Mouse (Mus musculus) CD4-positive, CD25-positive, alpha-beta regulatory T cell, adult 4 months (primary cell): ENCODE measurements around the gene 6030445D17Rik. TPM values are rescaled to one million over a fixed set of nuclear protein-coding genes. Genes with fewer than 3 reads are reported as not detected.

Experiments
- ATAC-seq: one replicate; pipeline ENCODE4 v1.8.0; 2017
- polyA plus RNA-seq, 2 experiments: library from polyadenylated mRNA; unstranded; fragments of 100-300 nt; shearing (Covaris generic); gene quantifications; one replicate each; pipeline ENCODE4 v1.2.1; 2017

The 6030445D17Rik gene
- polyA plus RNA-seq, 2 experiments from 2014 or later, result not detected

DNA sequence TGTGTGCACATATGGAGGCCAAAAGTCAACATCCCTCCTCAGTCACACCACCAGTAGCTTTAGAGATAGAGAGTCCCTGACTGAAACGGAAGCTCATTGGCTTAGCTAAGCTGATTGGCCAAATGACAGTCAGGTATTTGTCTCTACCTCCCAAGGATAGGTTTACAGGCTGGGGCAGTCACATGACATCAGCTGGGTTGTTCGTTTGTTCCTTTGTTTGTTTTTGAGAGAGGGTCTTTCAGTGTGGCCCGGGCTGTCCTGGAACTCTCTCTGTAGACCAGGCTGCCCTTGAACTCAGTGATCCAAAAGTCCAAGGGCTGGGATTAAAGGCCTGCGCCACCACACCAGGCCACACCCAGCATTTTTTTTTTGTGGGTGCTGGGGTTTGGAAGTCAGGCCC is 844 bp upstream of the 6030445D17Rik start:
- no peak for ATAC-seq

DNA sequence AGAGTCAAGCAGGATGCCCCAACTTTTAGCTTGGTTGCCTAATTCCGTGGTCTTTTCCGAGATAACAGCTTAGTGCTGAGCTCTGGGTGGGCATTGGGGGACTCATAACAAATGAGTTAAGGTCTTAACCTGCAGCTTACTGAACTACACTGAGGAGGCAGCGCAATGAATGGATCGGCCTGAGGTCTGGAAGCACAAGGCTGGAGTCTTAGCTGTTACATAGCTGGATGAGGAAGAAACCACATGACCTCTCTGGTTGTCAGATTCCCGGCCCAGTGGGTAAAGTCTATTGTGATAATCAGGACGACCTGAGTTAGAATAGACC is 327 bp upstream of the 6030445D17Rik start:
- no peak for ATAC-seq

DNA sequence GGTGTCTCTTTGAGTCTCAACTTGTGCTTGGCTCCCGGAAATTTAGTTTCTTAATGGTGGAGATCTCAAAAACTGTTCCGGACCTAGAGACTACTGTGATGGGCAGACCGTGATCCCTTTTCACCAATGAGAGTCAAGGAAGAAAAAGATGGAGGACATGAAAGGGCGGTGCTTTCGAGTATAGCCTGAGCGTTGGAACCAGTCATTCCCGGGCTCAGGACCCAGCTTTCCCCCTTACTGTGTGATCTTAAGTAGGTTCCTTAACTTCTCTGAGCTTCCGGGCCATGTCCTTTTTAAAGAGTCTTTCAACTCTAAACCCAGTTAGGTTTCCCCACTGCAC is 759 bp downstream of the 6030445D17Rik start:
- ATAC-seq, result peak; percentile 79

DNA sequence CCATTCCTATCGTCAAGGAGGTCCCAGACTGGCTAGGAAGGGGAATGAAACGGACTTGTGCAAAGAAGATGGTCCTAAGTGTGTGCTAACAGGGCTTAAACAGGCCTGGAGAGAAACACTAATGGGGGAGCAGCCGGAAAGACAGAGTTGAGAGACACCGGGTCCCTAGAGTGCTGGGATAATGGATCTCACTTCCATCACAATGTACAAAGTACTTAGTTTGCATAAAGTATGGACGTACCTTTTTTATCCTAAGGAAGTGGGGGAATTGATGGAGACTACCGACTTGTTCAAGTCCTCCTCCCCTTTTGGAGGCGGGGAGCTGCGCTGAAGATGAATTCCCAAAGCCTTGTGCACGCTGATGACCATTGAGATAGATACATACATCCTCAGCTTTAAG is 1.4 kb downstream of the 6030445D17Rik start:
- ATAC-seq, result no peak

DNA sequence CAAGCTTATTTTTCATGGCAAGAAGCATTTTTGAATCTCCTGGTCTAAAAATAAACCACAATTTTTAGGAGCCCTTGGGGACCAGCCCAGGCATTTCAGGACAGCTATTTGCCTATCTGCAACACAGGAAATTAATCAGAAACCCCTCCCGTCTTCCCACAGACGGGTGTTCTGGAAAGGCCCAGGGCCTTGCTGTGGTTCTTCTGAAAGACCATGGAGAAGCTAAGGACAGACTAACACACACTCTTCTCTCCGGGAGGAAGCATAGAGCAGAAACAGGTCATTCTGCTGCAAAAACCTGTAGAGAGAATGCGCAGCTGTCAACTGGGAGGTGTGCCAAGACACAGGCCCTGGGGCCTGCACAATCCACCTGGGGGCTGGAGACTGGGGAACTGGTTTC is 4.2 kb downstream of the 6030445D17Rik start:
- ATAC-seq, result no peak

DNA sequence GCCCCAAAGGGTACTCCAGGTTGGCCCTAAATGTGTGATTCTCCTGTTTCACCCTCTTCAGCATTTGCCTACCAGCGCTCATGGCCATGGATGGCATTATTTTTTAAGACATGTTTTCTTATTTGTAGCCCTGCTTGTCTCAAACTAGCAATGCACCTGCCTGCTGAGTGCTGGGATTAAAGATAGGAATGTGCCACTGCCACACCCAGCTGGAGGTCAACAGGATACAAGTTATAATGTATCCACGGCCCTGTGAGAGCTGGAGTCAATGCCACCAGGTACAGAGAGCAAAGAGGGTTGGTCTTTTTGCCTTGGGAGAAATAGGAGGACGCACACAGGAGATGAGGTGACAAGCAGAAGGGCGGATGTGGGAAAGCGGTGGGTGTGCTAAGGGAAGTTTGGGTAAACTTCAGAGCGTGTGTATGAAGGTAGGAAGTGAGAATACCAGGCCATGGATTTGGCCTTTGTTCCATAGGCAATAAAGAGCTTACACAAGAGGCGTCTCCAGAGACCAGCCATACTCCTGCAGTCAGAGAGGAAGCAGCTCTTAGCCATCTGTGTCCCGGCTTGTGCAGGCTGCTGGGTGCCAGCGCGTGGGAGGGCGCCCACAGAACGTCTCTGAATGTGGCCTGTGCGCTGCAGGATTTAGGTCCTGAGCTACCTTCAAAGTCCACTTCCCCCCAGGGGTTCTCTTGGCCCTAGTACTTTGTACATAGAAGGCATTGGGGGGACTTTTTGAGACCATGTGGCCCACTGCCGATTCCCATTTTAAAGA is 6.7 kb downstream of the 6030445D17Rik start:
- ATAC-seq, result no peak

DNA sequence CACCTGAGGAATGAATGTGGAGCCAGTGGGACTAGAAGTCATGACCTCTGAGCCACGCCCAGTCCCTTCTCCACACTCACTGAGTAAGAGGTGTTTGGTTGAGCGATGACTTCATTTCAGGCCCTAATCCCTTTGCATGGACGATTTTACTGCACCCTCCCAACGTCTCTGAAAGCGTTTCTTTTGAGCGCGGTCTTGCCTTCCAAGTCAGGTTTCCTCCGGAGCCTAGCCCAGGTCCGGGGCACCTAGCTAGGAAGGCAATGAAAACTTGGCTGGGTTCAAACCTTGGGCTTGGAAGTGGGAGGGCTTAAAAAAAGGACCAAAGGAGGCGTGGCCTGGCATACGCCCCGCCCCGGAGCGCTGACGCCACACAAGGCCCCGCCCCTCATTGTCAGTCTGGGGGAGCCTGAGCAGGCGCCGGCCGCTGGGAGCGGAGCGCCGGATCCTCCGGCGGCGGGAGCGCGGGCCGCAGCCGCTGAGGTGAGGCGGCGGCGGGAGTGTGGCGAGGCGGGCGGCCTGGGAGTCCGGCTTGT is 7.4 kb downstream of the 6030445D17Rik start, which contains the start of gene Luzp1:
TSS of gene Luzp1 (plus strand) at position 391 of the 533 bp plus-strand sequence.
- ATAC-seq, result peak; percentile 93

DNA sequence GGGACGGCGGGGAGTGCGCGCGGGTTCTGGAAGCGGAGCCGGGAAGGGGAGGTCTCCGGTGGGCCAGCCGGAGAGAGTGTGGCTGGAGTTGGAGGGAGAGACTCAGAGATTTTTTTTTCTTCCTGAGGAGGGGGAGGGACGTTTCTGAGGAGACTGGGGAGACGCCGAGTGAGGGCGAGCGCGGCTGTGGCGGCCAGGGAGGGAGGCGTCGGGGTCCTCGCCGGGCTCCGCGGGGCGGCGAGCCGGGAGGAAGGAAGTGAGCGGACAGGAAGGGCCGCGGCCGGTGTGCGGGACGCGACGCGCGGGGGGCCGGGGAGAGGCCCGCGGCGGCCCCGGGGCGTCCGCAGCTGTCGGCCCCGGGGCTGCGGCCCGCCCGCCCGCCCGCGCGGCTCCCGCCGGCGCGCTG is 7.9 kb downstream of the 6030445D17Rik start:
- ATAC-seq, result peak; percentile 11

DNA sequence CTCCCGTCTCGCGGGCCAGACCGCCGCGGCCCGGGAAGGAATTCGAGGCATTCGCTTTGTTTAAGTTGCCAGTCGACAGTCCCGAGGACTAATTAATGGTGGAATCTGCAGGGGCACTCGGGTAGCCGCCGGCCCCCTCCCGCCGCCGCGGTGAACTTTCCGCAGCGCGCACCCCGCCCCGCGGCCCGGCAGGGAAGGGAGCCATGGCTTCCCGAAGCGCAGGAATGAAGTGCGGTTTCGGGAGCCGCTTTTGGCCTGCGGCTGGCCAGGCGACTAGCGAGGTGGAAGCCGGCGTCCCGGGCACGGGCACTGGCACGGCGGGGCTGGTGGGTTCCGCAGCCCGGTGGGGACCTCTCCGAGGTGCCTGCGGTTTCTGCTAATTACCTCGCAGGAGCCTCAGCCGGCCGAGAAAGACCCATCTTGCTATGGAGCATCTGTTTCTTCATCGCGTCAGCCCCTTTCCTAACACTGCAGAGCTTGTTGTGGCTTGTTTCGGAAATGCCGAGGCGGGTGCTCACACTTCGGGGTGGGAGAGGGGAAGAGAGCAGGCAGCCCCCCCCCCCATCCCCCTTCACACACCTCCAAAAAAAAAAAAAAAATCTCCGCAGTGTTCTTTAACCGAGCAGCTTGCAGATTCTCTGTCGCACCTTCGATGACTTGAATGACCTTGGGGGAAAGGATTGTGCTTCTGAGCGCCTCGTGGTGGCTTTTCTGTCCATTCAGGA is 8.5 kb downstream of the 6030445D17Rik start:
- ATAC-seq, result no peak

DNA sequence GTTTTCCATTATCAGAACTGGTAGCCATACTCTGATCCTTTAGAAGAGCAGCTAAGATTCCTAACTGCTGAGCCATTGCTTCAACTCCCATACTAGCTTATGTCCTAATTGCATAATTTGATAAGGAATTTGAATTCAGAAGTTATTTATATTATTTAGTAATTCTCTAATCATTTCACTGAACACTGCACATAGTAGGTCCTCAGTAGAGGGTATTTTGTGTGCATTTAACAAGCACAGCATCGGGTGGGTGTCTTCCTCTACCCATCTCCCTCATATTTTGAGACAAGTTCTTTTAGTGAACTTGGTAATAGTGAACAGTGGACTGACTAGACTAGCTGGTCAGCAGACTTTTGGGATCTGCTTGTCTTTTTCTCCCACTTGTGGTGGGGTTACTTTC is 14.6 kb downstream of the 6030445D17Rik start:
- no peak for ATAC-seq

DNA sequence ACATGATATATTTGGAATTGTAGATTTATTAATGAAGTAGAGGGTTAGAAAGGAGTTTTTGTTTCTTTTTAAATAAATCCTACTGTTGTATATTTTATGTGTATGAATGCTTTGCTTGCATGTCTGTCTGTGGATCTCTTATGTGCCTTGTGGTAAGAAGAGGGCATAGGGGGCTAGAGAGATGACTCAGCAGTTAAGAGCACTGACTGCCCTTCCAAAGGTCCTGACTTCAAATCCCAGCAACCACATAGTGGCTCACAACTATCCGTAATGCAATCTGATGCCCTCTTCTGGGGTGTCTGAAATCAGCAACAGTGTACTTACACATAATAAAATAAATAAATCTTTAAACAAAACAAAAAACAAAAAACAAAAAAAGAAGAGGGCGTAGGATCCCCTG is 24.5 kb downstream of the 6030445D17Rik start:
- ATAC-seq, result no peak

DNA sequence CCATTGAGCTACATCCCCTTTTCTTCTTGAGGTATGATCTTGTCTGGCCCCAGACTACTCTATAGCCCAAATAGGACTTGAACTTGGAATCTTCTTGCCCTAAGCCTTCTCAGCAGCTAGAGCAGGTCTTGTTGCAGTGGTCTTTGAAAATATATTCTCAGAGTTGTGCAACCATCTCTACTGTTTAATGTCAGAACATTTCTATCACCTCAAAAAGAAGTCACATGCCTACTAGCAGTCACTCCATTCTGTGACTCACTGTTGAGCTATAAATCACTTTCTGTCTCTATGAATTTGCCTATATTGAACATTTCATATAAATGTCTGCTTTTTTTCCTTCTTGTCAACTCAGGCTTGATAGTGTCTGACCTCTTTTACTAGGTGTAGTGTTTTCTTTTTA is 33.9 kb downstream of the 6030445D17Rik start:
- no peak for ATAC-seq

DNA sequence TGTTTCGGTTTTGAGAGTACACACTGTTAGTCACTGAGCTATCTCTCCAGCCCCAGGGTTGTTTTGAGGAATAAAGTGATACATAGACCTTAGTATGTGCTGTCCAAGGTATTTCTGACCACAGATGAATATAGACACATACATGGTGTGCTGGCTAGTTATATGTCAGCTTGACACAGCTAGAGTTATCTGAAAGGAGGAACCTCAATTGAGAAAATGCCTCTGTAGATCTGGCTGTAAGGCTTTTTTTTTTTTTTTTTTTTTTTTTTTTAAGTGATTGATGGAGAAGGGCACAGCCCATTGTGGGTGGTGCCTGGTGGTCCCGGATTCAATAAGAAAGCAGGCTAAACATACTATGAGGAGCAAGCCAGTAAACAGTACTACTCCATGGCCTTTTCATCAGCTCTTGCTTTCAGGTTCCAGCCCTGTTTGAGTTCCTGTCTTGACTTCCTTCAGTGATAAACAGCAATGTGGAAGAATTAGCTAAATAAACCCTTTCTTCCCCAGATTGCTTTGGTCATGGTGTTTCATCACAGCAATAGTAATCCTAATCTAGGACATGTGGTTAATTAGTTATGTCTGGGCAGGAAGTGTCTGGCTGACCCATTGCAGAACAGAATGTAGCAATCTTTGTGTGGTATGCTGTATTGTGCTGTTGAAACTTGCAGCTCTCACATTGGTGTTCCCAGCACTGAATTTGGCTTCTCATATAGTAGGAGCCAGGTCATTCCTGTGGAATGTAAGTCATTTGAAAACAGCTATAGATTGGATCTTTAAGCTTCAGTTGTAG is 43.6 kb downstream of the 6030445D17Rik start:
- no peak for ATAC-seq

DNA sequence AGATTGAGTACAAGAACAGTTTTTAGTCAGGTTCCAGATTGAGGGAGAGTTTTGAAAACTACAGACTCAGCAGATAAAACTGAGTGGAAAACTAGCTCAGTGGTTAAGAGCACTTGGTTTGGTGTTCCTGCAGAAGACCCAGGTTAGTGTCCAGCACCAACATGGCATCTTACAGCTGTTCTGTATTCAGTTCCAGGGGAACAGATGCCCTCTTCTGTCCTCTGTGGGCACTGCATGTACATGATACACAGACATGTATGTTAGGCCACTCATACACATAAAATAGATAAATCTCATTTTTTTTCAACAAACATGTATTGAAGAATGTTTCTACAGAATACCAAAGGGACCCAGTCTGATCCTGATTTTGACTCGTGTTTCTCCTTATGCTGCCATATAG is 47.8 kb downstream of the 6030445D17Rik start:
- ATAC-seq, result no peak

DNA sequence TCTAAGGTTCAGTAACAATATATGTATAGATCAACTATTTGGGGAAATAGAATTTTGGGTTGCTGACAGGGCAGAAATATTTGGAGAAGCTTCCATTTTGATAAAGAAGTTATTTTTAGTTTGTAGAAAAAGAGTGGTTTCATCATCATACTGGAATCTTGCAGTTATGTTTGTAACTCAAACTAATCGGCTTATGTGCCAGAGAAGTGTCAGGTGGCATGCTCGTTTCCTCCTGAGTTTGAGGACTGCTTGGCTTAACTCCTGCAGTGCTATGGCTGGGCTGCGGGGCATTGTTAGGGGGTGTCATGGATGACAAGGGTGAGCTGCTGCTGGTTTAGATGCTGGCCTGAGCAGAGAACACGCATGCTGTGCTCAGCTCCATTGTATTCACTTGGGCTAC is 49.7 kb downstream of the 6030445D17Rik start:
- no peak for ATAC-seq

DNA sequence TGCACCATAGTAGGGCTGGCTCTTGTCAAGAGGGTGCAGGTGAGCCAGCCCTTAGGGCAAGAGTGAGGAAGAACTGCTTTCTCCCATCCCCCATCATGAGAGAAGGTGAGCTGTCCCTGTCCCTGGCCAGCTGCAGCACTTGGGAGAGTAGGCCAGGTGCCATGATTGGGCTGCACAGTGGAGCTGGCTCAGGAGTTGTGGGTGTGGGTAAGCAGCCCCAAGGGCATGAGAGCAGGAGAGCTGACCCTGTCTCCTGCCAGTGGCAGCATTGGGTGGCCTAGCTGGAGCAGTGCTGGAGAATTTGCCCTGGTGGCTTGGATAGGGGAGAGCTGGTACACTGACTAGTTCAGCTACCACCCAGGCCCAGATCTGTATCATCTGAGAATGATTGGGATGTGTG is 50.9 kb downstream of the 6030445D17Rik start:
- no peak for ATAC-seq

Other genes starting within 250 kb of the 6030445D17Rik start
- gene Tcea3, start 214.5 kb upstream of the 6030445D17Rik start, polyA plus RNA-seq, result 1 to 10 TPM in 1 of 2 experiments, not detected in 1; 1.2 TPM
- 10 to 100 TPM in 1 of 2 experiments, 1 to 10 TPM in 1; 9.7 to 12.3 TPM for gene Zfp46, start 177.6 kb upstream of the 6030445D17Rik start, polyA plus RNA-seq
- 100 to 1,000 TPM in 1 of 2 experiments, 10 to 100 TPM in 1; 78.7 to 103 TPM for gene Hnrnpr, start 151.3 kb upstream of the 6030445D17Rik start, polyA plus RNA-seq
- not detected for gene Htr1d, start 38.7 kb upstream of the 6030445D17Rik start, polyA plus RNA-seq
- gene Luzp1, start 7.5 kb downstream of the 6030445D17Rik start, polyA plus RNA-seq, result 1 to 10 TPM; 5.8 to 7.2 TPM
- 10 to 100 TPM; 21.0 to 25.9 TPM for gene Kdm1a, start 140.5 kb downstream of the 6030445D17Rik start, polyA plus RNA-seq
- gene Tex46, start 148.2 kb downstream of the 6030445D17Rik start, polyA plus RNA-seq, result not detected
- under 1 TPM in 1 of 2 experiments, not detected in 1; 0.17 TPM for gene Lactbl1, start 160.4 kb downstream of the 6030445D17Rik start, polyA plus RNA-seq